In the genomic region with DNA sequence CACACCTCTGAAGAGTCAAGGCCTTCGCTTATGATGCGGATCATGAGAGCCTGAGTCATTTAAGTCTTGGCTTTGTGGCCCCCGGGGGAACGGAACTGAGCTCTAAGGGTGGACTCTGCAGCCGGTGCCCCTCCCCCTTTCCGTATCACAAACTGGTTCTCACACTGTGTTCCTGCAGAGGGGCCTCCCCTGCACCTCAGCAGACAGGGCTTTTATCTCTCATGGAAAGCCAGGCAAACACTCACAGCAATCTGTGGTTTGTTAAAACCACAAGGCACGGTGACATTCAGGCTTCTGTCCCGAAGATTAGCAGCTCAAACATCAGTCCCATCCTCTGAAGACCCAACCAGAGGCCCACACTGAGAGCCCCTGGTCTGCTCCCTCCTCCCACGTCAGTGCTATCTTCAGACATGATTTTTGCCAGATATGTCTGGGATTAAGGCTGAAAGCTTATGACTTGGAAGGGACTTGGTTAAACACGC, we compare ENCODE assay signal across 8 mouse cellular contexts. TPM values are rescaled to one million over a fixed set of nuclear protein-coding genes. Genes with fewer than 3 reads are reported as not detected.
DNase-seq lines count a peak whose midpoint lies in the region; ATAC-seq and TF ChIP-seq lines count a peak whose summit lies in the region.

No protein-coding gene starts in this region.

- no peak for ATAC-seq in midbrain, embryonic 11.5 days (ENCODE audit: low FRiP score)
- ATAC-seq in midbrain, postnatal 0 days (ENCODE audit: low FRiP score): no peak
- ATAC-seq in inflammation-experienced regulatory T-cells, adult 6 months: peak; percentile 89
- ATAC-seq in lung, embryonic 16.5 days (ENCODE audit: low read depth): no peak

- no peak overlapping the region for H3K4me2 ChIP-seq in midbrain, embryonic 11.5 days
- no peak overlapping the region for H3K4me2 ChIP-seq in midbrain, postnatal 0 days (ENCODE audit: low read depth, low read length, poor library complexity, severe bottlenecking)
- H3K4me2 ChIP-seq in lung, embryonic 16.5 days (ENCODE audit: low read depth, low read length): peak overlapping the region; percentile 16; the same call in 1 of the 2 replicates

- TF ChIP-seq CTCF in midbrain, postnatal 0 days (IDR thresholded peaks at IDR 0.05): no peak

- no peaks in the 10 kb centered on the region for H3K9me3 ChIP-seq in midbrain, embryonic 11.5 days (ENCODE audit: control insufficient read depth, low read length)
- no peaks in the 10 kb centered on the region for H3K9me3 ChIP-seq in midbrain, postnatal 0 days (ENCODE audit: low read length)
- H3K9me3 ChIP-seq in lung, embryonic 16.5 days (ENCODE audit: control insufficient read depth, low read length): no peaks in the 10 kb centered on the region

- 48% methylated on average over 10 of the region's 10 CpGs for WGBS in midbrain, embryonic 11.5 days
- WGBS in midbrain, postnatal 0 days: 45% methylated on average over 10 of the region's 10 CpGs
- WGBS in lung, embryonic 16.5 days: 9% methylated on average over 10 of the region's 10 CpGs

- H3K27me3 ChIP-seq in midbrain, embryonic 11.5 days (ENCODE audit: control insufficient read depth, insufficient read depth, low read length): no peaks in the 10 kb centered on the region
- H3K27me3 ChIP-seq in midbrain, postnatal 0 days (ENCODE audit: insufficient read depth, low read length): no peaks in the 10 kb centered on the region
- H3K27me3 ChIP-seq in lung, embryonic 16.5 days (ENCODE audit: control insufficient read depth, insufficient read depth, low read depth, low read length): no peaks in the 10 kb centered on the region

- peak; percentile 82 for DNase-seq in midbrain, embryonic 11.5 days (ENCODE audit: low spot score, missing footprints)
- no peak for DNase-seq in midbrain, postnatal 0 days (ENCODE audit: low spot score)
- DNase-seq in embryo, embryonic 9.5 days (ENCODE audit: extremely low spot score): peak; percentile 32
- DNase-seq in thymus, adult 18-20 months: peak; percentile 20 to 51
- no peak for DNase-seq in retina, postnatal 1 day
- no peak for DNase-seq in urinary bladder, postnatal 10 days (ENCODE audit: low spot score)

- H3K9ac ChIP-seq in midbrain, embryonic 11.5 days (ENCODE audit: low read length): no peak overlapping the region
- H3K9ac ChIP-seq in midbrain, postnatal 0 days (replicated peaks; ENCODE audit: low read length, poor library complexity, severe bottlenecking): no peak overlapping the region
- peak overlapping the region; percentile 49 for H3K9ac ChIP-seq in lung, embryonic 16.5 days (ENCODE audit: low read length)

- H3K4me1 ChIP-seq in midbrain, embryonic 11.5 days (ENCODE audit: control insufficient read depth, insufficient read depth, low read length): no peaks in the 10 kb centered on the region
- no peaks in the 10 kb centered on the region for H3K4me1 ChIP-seq in midbrain, postnatal 0 days (ENCODE audit: insufficient read depth, low read length)
- H3K4me1 ChIP-seq in lung, embryonic 16.5 days (replicated peaks; ENCODE audit: control insufficient read depth, insufficient read depth, low read length): peaks cover 42% of the 10 kb centered on the region

- H3K36me3 ChIP-seq in midbrain, embryonic 11.5 days (ENCODE audit: control insufficient read depth, insufficient read depth, low read length): no peaks in the 10 kb centered on the region
- H3K36me3 ChIP-seq in midbrain, postnatal 0 days (ENCODE audit: insufficient read depth, low read length): no peaks in the 10 kb centered on the region
- no peaks in the 10 kb centered on the region for H3K36me3 ChIP-seq in lung, embryonic 16.5 days (ENCODE audit: control insufficient read depth, insufficient read depth, low read length)

- H3K27ac ChIP-seq in midbrain, embryonic 11.5 days (ENCODE audit: low read depth, low read length): no peak overlapping the region; the same call in 1 of the 2 replicates
- H3K27ac ChIP-seq in midbrain, postnatal 0 days (ENCODE audit: low read depth, low read length): no peak overlapping the region; the same call in 1 of the 2 replicates
- H3K27ac ChIP-seq in lung, embryonic 16.5 days (ENCODE audit: low read length): peak overlapping the region; percentile 40

- H3K4me3 ChIP-seq in midbrain, embryonic 11.5 days (ENCODE audit: low read depth, low read length): no peak overlapping the region
- H3K4me3 ChIP-seq in midbrain, postnatal 0 days (ENCODE audit: low read depth, low read length): no peak overlapping the region
- H3K4me3 ChIP-seq in lung, embryonic 16.5 days (ENCODE audit: low read length): no peak overlapping the region

RNA-seq across cellular contexts. Expression of gene Arhgap31, which starts 59.6 kb away (rescaled TPM):
- polyA plus RNA-seq in midbrain, embryonic 11.5 days (2014; fragmentation: Nextera tagmentation; extraction: Ambion mirVana): 7.1 and 8.4 TPM in 2 replicates
- total RNA-seq in midbrain, postnatal 0 days (2014; rRNA removed): 10.0 and 10.5 TPM in 2 replicates
- polyA plus RNA-seq in midbrain, postnatal 0 days (2015; fragmentation: Nextera tagmentation; extraction: Ambion mirVana): 2.9 and 3.2 TPM in 2 replicates
- polyA plus RNA-seq in inflammation-experienced regulatory T-cells, adult 6 months (2017; shearing (Covaris generic)): 10 to 100 TPM; 16.4 to 26.3 (median 23.6) TPM
- 21.5 and 23.9 TPM in 2 replicates for polyA plus RNA-seq in lung, embryonic 16.5 days (2015; fragmentation: Nextera tagmentation; extraction: Ambion mirVana)

Comparison
In these comparisons a context has a peak if more than half of its experiments do, and no peak if none do; other contexts are left out.
1. DNase-seq: peak in midbrain, embryonic 11.5 days (single experiment), embryo, embryonic 9.5 days (single experiment) and thymus, adult 18-20 months (2 of 2); none in midbrain, postnatal 0 days (single experiment), retina, postnatal 1 day (single experiment) and urinary bladder, postnatal 10 days (single experiment).